Mouse (Mus musculus) bone marrow macrophage, adult 2 months (primary cell): ENCODE data around the gene Slc27a5.

Experiments used
- CTCF ChIP-seq: IDR thresholded peaks from 2 replicates; pipeline ENCODE4 v1.5.1; 2012; ENCODE audit warnings: low read depth, mild to moderate bottlenecking, low read length, moderate library complexity
- POLR2A ChIP-seq: IDR thresholded peaks from 2 replicates; pipeline ENCODE4 v1.6.1; 2012; ENCODE audit warnings: mild to moderate bottlenecking, low read depth, low read length, borderline replicate concordance

- TF ChIP-seq POLR2A (no peak), CTCF (no peak)
Measured at GRCm38 (mm10) chr7:12987409-12988189, 10.4 kb downstream of the Slc27a5 start.
